Mouse (Mus musculus): ENCODE results near the gene Plxnb1.
A peak's percentile ranks its signal among the peaks of the same experiment; 100 is the strongest.

Plxnb1 gene

GRCm38 (mm10) chr9:109060898-109061295 is 34.3 kb upstream of the Plxnb1 start:
- no peak for DNase-seq (ENCODE audit: low read depth, low spot score)

DNA sequence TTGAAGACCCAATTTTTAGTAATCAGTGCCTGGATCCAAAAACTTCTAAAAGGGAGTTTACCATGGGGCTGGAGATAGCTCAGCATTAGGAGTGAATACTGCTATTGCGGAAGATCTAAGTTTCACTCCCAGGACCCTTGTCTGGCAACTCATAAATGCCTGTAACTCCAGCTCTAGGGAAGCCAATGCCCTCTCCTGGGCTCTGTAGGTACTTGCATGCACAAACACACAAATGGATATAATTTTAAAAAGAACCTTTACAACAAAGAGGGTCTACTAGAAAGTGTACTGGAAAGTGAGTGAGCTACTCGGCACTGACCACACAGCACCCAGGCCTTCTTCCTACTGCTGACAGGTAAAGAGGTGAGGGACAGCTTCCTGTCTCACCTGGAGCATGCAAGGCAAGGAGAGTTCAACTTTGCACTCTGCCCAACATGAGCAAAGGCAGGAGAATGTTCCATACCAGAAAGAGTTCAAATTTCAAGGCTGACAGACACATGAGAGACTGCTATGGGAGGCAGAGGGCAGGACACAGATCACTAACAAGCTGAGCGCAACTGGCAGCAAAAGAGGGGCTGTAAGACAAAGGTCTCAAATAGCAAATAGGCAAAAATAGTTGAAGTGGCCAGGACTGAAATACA is 27.0 kb upstream of the Plxnb1 start:
- peak; percentile 19 for DNase-seq (ENCODE audit: low read depth, low spot score)

DNA sequence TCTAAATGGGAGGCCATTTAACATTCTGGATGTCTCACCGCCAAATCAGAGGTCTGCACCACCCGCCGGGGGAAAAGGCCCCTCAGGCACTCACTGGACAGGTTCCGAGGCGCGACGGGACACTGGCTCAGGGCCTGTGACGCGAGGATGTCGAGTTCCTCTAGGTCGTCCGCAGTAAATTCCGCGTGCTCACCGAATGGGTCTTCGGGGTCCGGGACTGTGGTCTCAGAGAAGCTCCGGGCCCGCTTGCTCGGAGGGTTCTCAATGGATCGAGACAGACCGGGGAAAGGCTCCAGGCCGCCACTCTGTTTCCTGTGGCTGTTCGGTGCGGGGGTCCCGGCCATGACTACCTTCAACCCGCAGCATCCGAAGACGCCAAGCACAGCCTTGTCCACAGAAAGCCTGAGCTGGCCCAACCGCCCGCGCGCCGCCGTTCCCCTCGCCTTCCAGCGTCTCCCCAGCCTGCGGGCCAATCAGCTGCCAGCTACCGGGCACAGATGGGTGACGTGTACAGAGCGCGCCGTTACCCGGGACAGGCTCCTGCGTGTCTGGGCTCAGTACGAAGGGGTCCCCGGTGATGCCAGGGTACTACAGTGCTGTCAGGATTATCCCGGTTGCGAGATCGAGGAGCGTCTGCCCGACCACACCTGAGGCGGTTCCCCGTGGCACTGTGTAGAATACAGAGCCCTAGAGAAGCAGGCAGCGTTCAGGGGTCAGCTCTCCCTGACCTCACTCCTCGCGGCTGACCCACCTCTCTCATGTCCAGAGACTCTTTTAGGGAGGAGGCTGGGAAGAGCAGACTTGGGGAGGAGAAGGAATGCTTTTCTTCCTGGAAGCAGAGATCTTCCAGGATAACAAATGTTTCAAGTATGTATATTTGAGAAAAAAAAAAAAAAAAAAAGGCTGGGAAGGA is 21.3 kb upstream of the Plxnb1 start, which contains the start of gene Atrip:
Atrip (minus strand) TSS at position 464 of the 913 bp plus-strand sequence.
- DNase-seq (ENCODE audit: low read depth, low spot score): peak; percentile 91

- no peak for DNase-seq (ENCODE audit: low read depth, low spot score)
Observed at GRCm38 (mm10) chr9:109080516-109080915, 14.7 kb upstream of the Plxnb1 start.

- peak; percentile 33 for DNase-seq (ENCODE audit: low read depth, low spot score)
Observed at GRCm38 (mm10) chr9:109081749-109082123, 13.5 kb upstream of the Plxnb1 start.

DNA sequence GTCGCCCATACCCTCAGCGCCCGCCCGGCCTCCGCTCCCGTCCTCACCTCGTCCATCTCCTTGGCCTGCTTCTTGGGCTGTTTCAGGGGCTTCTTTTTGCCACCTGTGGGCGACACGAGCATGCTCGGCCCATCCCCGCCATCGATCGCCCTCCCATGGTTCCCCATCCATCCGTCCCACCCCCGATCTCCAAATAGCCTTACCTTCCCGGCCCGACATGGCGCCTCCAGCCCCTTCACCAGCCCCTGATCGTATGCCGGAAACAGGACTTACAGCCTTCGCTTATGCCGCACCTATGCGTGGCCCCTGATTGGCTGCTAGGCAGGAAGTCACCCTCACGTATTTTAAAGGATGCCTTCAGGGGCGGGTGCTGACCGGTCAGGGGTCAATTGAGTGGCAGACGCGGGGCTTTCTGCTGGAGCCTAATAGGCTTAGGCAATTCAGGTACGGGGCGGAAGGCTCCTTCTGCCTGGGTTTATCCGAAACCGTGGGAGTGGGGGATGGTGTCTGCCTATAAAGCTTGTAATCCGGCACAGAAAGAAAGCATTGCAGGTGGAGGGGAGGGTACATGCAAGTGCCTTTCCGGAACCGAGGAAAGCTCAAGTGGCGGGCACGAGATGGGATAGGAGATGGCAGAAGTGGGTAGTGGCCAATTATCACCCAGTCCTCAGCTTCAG is 12.9 kb upstream of the Plxnb1 start, which contains the start of the genes Ccdc51 and Tma7:
Ccdc51 (plus strand) TSS at position 370 of the 677 bp plus-strand sequence.
Tma7 (minus strand) TSS at position 464 of the 677 bp plus-strand sequence.
- peak; percentile 94 for DNase-seq (ENCODE audit: low read depth, low spot score)

GRCm38 (mm10) chr9:109084922-109085321 is 10.3 kb upstream of the Plxnb1 start:
- peak; percentile 61 for DNase-seq (ENCODE audit: low read depth, low spot score)

DNA sequence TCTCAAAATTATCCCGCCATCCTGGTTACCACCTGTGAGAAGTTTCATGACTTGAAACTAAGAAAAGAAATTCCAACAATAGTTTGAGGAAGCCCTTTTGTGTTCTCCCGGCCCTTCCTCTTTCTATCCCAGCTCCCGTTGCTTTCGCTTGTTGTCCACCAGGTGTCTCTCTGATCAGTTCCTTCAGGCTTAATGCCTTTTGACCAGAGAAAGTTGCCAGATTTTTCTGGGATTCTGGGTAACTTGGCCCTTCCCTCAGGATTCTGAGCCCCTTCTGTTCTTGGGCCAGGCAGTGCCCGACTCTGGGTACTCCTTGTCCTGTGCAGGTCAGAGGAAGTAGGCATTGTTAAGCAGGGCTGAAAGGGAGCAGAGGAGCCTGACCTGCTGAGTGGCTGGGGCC is 7.2 kb upstream of the Plxnb1 start:
- DNase-seq (ENCODE audit: low read depth, low spot score): no peak

DNA sequence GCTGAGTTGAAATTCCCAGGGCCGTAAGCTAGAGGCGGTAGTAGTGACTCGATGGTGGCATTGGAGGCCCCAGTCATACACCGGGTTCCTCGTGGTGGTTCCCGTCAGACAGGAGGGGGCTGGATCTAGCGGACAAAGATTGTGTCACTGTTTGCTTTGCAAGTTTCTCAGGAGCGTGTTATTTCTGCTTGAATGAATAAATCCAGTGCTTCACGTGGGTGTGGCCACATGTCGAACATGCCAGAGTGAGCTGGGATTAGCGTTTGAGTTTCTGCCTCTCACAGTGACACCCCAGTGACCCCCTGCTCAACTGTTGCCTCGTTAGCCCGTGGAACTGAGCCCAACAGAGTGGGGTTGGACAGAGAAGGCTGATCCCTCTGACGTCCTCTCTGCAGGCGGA is 4.7 kb upstream of the Plxnb1 start:
- no peak for DNase-seq (ENCODE audit: low read depth, low spot score)

DNA sequence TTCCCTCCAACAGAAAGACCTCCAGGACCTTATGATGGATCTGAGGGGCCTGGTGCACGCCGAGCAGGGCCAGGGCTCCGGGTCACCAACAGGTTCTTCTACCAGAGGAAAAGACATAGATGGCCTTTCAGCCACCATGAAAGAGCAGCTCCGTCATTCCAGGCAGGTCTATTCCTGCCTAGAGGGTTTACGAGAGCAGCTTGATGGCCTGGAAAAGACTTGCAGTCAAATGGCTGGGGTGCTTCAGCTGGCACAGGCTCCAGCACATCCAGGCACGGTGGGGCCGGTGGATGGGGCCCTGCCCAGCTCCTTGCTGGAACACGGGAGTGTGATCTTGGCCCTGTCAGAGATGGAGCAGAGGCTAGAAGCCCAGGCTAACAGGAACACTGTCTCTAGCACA is 3.4 kb upstream of the Plxnb1 start:
- DNase-seq (ENCODE audit: low read depth, low spot score): no peak

- DNase-seq (ENCODE audit: low read depth, low spot score): no peak
Observed at GRCm38 (mm10) chr9:109092799-109093198, 2.4 kb upstream of the Plxnb1 start.

- no peak for DNase-seq (ENCODE audit: low read depth, low spot score)
Observed at GRCm38 (mm10) chr9:109093786-109094552, 1.2 kb upstream of the Plxnb1 start.

- DNase-seq (ENCODE audit: low read depth, low spot score): no peak
Observed at GRCm38 (mm10) chr9:109094553-109095136, 544 bp upstream of the Plxnb1 start.

DNA sequence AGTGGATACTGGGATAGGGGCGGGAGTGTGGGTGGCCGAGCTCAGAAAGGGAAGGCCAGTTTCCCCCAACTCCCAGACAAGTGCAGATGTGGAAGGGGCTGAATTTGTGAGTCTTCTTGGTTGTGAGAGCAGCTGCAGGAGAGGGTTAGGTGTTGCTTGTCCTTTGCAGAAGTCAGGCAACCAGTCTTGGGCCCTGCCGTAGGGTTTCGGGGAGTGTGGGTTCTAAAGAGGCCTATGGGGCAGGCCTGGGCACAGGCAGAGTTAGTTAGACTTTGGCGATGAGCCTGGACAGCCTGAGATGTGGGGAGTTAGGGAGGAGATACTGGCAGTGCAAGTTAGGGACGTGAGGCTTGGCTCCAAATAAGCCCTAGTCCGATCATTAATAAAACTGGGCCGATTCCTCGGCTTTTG is 1.1 kb downstream of the Plxnb1 start:
- no peak for DNase-seq (ENCODE audit: low read depth, low spot score)

- no peak for DNase-seq (ENCODE audit: low read depth, low spot score)
Observed at GRCm38 (mm10) chr9:109096856-109097255, 1.7 kb downstream of the Plxnb1 start.

DNA sequence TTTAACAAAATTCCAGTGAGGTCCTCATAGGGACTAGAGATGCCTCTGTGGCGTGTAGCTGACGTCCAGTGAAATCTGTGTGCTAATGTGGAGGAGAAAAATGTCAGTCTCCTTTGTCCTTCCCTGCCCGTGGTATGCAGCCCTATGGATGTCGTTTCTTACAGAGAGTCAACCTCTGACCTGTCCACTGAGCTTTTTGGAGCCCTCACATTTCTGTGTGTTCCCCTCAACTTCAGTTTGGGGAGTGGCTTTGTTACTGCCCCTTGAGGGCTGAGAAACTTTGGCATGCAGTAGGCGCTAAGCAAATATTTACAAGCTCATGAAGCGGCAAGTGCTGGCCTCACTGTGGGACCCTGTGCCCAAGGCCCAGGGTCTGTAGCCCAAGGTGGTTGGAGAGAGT is 2.1 kb downstream of the Plxnb1 start:
- no peak for DNase-seq (ENCODE audit: low read depth, low spot score)

GRCm38 (mm10) chr9:109097831-109098230 is 2.6 kb downstream of the Plxnb1 start:
- DNase-seq (ENCODE audit: low read depth, low spot score): no peak

DNA sequence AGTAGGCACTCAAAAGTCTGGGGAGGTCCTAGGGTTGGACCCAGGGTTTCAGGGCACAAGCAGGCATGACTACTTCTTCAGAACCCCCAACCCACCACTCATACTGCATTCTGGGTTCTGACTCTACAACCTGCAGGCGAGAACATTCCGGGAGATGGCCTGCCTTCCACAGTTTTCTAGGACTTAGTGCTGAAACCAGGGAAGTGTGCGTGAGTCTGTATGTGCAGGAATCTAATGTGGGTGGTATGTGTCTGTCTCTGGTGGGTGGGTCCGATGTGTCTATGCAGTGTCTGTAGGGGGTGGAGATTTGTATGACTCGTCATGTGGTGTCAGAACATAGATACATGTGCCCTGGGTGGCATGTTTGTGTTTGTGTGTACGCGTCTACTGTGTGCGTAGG is 3.2 kb downstream of the Plxnb1 start:
- DNase-seq (ENCODE audit: low read depth, low spot score): no peak

DNA sequence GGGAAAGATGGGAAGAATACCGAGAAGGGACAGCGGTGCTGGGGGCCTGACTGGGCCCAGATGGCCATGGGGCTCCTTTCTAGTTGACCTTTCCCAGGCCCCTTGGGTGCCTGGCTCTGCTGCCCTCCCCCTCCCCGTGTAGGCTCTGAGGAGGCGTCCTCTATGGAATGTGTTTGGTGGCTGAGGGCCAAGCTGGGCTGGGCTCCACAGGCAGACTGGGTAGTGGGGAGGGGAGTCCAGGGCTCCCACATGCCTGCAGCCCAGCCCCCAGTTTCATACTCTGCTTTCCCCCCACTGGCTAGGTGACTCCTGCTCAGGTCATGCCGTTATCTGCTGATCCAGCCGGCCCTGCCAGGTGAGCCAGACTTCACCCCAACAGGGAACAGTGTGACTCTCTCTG is 3.8 kb downstream of the Plxnb1 start:
- no peak for DNase-seq (ENCODE audit: low read depth, low spot score)

DNA sequence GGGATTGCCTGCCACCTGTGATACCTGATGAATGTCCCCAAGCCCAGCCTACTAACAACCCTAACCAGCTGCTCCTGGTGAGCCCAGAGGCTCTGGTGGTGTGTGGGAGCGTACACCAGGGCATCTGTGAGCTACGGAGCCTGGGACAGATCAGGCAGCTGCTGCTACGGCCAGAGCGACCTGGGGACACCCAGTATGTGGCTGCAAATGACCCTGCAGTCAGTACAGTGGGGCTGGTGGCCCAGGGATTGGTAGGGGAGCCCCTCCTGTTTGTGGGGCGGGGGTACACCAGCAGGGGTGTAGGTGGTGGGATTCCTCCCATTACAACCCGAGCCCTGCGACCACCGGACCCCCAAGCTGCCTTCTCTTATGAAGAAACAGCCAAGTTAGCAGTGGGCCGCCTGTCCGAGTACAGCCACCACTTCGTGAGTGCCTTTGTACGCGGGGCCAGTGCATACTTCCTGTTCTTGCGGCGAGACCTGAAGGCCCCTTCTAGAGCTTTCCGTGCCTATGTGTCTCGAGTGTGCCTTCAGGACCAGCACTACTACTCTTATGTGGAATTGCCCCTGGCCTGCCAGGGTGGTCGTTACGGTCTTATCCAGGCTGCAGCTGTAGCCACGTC is 5.2 kb downstream of the Plxnb1 start:
- peak; percentile 15 for DNase-seq (ENCODE audit: low read depth, low spot score)

All from A20 (cell line).